Mouse (Mus musculus) gastrocnemius, postnatal 36 days (tissue): ENCODE data around the gene Il11ra1. TPM values are rescaled to one million over a fixed set of nuclear protein-coding genes. Genes with fewer than 3 reads are reported as not detected.
A peak's percentile ranks its signal among the peaks of the same experiment; 100 is the strongest.
"Not testable (repeated sequence)": the region's sequence is repeated elsewhere in the genome, so short reads cannot be mapped to it uniquely, and the experiment has no call there.

Experiments
- DNase-seq, 2 experiments: peaks; one replicate each; pipeline ENCODE4 v3.0.0; 2022
- intact Hi-C: fragments of 180-260 bp; cut with DNase I; formaldehyde crosslinking; loops from one replicate; pipeline ENCODE4 v1.15.1; 2025
- total RNA-seq, 2 experiments: library from RNA; stranded (reverse); gene quantifications; 2 replicates each; pipeline ENCODE4 v1.2.3; 2021

The Il11ra1 gene
- total RNA-seq, 2 experiments from 2014 or later, result 30.8 to 41.2 TPM

DNA sequence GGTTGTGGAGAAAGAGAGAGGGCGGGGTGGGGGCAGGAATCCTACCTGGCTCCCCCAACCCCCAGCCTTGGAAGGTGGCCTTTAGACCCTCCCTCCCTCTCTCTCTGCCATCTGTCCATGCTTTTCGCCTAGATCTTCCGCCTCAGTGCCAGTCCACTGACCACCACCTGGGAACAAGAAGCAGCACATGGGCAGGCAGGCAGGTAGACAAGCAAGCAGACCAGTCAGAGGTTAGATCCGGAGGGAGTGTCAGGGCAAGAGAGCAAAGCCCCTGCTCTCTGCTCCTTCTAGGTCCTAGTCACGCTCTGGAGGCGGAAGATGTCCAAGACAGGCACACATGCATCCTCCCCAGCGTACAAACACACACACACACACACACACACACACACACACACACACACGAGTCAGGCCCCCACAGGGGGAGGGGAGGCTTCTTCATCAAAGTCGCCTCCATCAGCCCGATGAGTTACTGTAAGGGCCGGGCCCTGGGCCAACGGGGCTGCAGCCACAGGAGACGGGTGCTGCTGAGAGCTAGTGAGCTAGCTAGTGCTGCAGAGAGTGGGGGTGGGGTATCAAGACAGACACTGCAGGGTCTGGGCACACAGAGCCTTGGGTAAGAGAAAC, 22.7 kb upstream of the Il11ra1 start:
- no peak for DNase-seq

DNA sequence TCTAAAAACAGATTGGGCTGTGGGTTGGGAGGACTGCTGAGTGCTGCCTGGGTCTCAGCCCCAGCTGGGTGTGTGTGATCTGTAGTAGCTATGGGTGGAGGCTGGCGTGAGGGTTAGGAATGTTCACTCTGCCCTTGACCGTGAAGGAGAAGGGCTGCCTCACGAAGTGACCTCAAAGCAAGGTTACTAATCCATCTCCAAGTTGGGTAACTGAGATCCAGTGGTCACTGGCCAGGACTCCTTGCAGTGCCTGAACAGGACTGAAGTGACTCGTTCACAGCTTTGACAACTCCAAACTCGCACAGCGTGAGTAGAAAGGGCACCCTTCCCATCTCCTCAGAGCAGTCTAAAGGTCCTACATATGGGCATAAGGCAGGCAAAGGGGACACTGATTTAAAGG, 20.9 kb upstream of the Il11ra1 start:
- intact Hi-C loops, result no loop called here
- no peak for DNase-seq

More for the DNA sequence above, 22.7 kb upstream of the Il11ra1 start:
- intact Hi-C loops, result no loop called here

DNA sequence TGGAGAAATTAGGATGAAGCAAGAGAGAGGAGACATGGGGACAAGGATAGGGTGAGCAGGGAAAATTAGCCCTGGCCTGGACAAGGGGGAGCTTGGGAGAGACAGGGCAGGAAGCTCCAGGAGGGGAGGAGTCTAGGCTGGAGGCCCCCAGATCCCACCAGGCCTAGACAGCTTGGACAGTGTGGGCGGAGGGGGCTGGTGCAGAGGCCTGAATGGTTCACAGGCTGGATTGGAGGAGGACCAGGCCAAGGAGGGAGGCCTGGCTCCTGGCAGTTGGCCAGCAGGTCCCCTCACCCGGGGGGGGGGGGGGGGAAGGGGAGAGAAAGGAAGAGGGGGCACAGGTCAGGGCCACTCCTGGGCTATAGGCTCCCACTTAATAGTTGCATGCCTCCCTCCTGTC, 20.5 kb upstream of the Il11ra1 start:
- intact Hi-C loops, result no loop called here
- no peak for DNase-seq

DNA sequence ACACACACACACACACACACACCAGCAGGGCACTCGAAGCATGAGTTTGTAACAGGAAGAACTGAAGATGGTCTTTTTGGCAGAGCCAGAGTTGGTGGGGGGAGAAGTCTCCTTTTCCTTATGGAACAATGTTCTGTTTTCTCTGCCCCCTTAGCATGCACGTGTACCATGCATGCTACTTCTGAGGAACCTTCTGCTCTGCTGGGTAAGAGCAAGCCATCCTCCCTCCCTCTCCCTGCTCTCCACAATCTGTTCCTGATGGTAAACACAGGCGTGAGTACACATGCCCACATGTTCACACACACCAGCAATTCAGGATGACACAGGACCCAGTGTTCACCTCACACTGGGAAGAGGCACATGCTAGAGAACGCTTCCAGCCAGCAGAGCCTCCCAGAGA, 18.6 kb upstream of the Il11ra1 start:
- intact Hi-C loops, result no loop called here
- DNase-seq, result no peak

DNA sequence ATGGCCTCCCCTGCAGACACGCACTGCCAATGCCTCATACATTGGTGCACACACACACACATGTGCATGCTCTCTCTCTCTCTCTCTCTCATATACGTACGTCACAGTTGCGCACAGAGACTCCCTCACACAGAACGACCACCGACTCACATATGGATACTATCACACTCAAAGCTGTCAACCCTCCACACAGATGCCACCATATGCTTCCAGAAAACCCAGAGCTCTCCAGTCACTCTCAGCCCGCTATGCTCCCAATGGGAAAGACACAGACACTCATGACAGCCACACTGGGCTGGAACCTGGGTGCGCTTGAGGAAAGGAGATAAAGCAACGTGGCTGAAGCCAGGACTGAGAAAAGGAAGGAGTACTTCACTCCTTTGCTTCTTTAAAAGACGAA, 17.8 kb upstream of the Il11ra1 start:
- intact Hi-C loops, result no loop called here
- DNase-seq, result no peak

DNA sequence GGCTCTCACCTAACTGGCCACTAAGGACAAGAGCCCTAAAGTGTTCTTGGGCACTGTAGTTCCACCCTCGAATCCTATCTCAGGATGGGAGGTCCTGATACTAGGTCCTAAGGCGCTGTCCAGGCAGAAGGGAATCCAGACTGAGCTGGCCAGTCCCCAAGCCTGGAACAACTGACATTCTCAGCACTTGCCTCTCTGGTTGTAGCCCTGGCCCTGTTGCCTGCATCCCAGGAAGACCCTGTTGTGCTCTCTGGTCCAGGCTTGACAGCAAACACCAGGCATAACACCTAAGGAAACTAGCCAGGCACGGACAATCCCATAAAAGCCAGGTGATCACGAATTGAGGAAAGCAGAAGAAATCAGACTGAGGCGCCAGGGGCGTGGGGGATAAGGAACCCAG, 17.0 kb upstream of the Il11ra1 start:
- DNase-seq, result no peak
- intact Hi-C loops, result no loop called here

DNA sequence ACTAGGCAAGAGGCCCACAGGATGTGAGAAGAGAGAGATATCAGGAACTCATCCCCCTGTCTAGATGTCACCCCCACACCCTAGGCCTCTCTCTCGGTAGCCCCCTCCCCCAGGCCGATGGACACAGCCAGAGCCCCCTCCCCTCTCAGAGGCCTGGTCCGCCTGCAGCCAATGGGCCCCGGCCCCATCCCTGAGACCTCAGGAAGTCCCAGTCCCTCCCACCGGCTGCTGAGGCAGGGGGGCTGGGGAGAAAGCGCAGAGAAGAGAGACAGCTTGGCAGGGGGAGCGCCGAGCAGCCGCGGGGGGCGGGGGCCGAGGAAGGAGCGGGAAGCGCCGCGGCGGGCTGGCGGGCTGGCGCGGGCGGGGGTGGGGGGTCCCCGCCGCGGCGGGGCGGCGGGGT, 16.5 kb upstream of the Il11ra1 start:
- intact Hi-C loops, DNase-seq: not testable (repeated sequence)

DNA sequence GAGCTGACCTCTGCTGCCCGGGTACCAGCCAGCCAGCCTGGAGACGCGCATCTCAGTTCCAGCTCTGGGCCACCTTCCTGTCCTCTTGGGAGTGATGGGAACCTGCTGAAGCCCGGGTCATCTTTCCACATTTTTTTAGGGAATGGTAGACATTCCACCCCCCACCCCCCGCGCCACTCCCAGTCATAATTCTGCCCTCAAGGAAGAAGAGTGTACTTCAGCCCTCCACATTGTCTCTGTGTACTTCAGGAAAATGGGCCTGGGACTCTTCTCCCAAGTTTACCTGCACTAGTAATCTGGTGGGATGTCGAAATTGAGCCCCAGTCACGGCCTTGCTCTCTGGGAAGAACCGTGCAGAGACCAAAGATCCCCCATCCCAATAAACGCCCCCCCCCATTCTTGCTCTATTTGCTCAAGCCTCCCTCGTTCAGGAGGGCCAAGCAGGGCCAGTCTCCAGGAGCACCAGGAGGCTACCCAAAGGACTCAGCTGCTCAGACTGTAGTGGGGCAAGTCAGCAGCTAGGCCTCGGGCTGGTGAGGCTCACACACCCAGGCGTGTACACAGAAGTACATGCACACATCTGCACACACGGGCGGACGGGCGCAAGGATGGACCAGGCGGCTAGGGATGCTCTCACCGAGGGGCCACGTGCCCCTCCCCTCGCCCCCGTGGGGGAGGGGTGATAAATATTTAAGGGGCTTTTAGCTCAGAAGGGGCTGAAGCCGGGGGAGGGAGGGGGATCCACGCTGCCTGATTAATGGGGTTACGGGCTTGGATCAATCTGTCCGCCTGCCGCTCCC, 15.5 kb upstream of the Il11ra1 start:
- intact Hi-C loops, result not testable (repeated sequence)

DNA sequence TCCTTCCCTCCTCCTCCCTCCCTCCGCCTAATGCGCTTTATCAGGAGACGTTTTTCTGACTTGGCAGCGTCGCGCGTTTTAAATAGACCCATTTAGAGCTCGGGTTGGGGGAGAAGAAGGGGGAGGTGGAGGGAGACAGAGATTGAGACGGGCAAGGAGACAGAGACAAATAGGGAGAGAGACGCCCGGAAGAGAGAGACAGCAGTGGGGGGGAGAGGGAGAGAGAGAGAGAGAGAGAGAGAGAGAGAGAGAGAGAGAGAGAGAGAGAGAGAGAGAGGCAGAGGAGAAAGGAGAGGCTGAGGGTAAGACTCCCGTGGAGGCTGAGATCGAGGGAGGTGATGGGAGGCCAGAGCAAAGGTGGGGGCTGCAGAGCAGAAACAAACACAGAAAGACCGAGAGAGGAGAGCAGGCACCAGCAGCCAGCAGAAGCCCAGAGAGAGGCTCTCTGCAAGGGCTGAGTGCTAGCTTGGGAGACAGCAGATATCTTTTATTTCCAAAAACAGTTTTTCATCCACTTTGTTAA, 14.8 kb upstream of the Il11ra1 start:
- intact Hi-C loops, DNase-seq: not testable (repeated sequence)

More for the DNA sequence above, 15.5 kb upstream of the Il11ra1 start:
- DNase-seq, result not testable (repeated sequence)

DNA sequence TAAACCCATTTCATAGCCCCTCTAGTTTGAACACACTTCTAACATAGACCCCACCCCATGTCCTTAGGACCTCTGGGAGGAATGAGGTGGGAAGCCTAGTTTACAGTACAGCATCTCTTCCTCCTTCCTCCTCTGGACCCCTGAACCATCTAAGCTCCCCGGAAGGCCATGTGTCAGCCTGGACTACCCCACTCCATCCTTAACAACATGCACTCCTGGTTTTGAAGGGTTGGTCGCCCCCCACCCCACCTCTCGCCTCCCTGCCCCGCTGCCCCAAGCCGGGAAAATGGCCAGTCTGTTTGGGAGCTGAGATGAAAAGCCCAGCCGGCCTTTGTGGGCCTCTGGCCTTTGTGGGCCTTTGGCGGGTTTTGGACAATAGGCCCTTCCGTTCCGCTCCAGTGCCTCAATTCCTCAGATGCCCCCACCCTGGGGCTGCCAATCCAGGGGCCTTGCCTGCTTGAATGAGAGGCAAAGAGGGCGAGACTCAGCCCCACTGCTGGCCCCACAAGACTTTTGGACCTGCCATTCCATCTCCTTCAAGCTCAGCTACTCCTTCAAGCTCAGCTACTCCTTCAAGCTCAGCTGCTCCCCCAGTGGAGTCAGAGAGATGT, 13.8 kb upstream of the Il11ra1 start:
- intact Hi-C loops, result not testable (repeated sequence)

DNA sequence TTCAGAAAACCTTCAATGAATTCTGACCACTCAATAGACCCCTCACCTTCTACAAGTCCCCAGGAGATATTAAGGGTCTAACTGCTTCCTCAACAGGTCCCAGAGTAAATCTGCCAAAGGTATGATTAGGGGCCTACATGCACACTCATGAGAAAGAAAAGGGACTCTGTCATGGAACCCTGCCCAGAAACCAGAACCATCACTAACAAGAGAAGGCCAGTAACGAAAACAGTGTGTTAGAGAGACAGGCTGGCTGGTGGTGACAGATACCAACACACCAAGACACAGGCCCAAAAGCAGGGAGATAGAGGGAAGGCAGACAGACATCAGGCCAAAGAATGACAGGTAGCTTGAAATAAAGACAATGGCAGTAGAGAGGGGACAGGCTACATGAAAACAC, 11.2 kb upstream of the Il11ra1 start:
- intact Hi-C loops, DNase-seq: not testable (repeated sequence)

More for the DNA sequence above, 13.8 kb upstream of the Il11ra1 start:
- not testable (repeated sequence) for DNase-seq

DNA sequence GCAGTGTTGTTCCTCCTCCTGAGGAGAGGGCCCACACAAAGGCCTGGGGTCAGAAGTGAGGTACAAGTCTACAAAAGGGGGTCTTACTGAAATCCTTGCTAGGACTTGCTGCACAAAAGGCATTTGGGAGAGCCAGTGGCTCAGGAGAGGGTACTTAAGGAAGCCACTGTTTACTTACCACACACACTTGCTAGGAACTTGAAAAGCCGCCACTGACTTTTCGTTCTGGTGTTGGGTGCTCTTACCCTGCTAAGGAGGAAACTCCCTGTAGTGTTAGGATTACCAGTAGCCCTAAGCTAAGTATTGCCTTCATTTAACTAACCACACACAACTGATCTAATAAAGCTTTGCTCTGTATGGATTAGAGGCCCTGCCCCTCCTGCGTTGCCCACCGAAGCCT, 9.8 kb upstream of the Il11ra1 start:
- DNase-seq, intact Hi-C loops: not testable (repeated sequence)

DNA sequence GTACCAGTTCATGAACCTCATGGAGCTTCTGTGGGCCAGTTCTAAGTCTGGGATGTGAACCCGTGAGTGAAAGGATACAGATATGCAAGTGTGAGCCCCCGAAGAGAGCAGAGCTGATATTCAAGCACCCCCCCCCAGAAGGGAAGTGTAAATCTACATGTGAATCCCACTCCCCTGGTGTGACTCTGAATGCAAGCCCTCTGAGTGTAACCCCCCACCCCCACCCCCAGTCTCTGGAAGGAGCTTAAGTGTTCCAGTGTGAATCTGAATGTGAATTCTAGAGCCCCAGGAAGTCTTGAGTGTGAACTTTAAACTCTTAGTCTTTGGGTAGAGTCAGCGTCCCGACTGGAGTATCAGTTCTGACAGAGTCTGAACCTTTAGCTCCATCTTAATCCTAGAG, 6.3 kb upstream of the Il11ra1 start:
- intact Hi-C loops, DNase-seq: not testable (repeated sequence)

DNA sequence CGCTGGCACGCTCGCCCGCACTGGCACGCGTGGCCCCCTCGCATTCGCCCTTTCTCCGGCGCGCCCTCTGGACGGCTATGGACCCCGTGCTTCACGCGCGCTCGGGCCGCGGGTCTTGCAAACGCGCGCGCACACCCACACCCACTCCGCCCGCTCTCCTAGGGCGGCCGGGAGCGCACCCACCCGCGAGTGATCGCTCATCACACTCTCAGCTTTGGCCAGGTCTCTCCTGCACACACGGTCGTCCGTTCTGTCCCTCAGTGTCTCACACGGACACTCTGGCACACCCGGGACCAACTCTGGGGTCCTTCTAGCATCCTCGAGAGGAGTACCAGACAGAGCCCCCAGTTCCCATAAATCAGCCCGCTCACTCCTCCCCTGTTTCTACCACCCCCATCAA, 4.0 kb upstream of the Il11ra1 start:
- intact Hi-C loops, DNase-seq: not testable (repeated sequence)

DNA sequence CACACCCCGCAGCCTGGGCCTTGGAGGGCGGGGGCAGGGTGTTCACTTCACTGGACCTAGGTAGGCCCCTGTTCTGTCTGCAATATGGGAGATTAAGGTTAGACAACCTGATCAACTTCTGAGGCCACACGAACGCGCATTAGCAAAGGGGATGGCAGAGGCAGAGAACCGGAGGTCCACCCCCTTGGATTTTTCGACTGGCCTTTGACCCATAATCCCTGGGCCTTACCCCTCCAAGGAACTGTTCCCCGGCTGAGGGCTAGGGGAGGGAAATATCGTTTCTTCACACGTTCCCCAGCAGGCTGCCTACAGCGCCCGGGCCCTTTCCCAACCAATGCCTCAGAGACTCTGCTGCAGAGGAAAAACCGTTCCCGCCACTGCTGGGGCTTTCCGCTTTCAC, 3.3 kb upstream of the Il11ra1 start:
- DNase-seq, intact Hi-C loops: not testable (repeated sequence)

DNA sequence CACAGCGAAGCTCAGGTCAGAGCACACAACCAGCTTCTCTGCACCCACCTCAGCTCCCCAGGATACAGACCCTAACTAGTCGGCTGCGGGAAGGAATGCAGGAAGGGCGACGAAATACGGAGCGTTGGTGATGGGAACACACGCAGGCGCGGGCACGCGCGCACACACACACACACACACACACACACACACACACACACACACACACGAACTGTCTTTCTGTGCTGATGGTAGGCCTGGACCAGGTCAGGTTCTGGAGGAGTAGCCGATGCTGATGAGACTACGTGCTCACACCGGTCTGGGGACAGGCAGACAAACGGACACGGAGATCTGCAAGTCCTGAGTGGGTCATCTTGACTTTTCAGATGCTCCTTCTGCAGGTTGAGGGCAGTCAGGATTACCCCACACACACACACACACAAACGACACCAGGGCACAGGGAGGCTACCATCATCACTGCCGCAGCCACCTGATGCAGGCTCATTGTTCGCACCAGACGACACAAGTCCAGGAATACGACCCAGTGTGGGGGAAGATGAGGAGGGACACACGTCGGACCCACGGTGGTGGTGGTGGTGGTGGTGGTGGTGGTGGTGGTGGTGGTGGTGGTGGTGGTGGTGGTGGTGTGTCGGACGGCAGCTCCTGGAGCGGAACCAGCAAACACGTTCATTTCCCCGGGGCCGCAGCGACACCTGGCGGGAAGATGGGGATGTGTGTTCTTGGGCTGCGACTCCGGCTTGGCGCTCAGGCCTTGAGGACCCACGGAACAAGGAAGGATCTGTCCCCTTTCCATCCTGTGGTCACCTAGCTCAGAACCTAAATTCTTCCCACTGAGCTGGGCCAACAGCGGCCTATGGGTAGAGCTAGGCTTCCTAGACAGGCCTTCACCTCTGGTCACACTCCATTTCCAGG, 2.6 kb upstream of the Il11ra1 start, which contains the start of gene Cntfr:
TSS of gene Cntfr (minus strand) at position 160 of the 912 bp plus-strand sequence.
- intact Hi-C loops, result not testable (repeated sequence)
- DNase-seq, result peak; percentile 82 to 85

DNA sequence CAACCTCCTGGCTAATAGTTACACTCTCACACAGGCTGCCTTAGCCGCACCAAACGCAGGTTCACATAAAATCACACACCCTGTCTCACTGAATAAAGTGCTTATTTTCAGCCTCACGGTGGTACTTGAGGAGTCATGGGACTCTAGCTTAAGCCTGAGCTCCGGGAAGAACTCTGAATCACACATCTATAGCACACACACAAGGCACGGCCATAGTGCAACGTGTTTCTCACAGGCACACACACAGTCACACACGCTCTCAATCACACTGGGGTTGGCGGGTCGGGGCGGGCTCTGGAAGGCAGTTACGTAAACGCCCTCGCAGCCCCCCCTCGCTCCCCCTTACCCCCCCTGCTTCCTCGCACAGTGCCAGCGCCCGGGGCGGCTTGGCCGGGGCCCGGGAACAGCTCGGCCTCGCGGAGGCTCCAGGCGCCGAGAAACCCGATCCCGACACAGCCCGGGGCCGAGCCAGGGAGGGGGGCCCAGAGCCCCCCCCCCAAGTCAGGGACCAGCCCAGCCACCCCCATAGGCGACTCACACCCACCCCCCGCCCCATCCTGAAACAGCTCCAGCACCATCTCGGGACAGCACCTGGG, 1.3 kb upstream of the Il11ra1 start:
- intact Hi-C loops, result not testable (repeated sequence)
- peak; percentile 56 to 79 for DNase-seq

DNA sequence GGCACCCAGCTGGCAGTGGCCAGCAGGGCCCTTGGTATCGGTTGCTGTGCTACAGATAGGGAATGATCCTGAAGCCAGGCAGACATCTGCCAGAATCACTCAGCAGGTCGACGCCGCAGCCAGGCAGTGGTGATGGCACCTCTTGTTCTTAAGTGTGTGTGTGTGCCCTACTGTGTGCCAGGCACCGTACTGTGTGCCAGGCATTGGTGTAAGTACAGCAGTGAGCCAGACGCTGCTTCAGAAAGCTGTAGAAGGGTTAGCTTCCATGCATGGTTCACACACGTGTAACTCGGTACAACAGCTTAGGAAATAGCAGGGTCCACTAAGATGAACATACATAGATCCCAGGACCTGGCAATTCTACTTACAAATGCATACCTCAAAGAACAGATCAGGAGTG, 435 bp downstream of the Il11ra1 start:
- intact Hi-C loops, DNase-seq: not testable (repeated sequence)

DNA sequence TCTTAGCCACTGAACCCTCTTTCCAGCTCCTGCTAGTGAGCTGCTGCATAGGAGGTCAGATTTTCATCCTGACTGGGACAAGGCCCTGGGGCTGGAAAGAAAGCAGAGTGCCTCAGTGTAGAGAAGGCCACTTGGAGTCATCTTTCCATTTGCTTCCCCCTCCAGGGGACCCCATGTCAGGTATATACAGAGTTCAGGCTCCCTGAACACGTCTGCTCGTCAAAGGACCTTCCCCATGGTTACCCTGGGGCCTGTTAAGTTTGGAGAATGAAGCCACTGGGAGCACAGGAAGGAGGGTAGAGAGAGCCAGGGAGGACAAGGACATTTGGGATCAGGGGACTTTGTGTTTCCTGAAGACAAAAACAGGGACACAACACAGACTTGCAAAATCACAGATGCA, 2.4 kb downstream of the Il11ra1 start:
- intact Hi-C loops, DNase-seq: not testable (repeated sequence)

DNA sequence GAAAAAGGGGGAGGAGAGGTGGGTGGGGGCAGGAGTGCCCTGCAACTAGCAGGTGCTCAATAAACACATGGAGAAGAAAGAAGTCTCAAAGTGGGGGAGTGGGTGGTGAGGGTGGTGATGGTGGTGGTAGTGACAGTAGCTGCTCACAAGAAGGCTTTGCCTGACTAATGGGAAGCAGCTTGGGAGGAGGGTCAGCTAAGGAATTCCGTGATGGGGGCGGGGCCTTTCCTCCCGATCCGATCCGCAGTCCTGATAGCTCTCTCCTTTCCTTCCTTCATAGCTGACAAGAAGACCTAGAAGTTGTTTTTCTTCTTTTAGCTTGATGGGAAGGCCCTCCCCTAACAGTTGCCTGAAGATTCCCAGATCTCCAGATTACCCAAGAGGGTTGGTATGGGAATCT, 4.9 kb downstream of the Il11ra1 start:
- DNase-seq, result no peak
- intact Hi-C loops, result loop anchor here (5.0 kb wide), 4 partner anchors 47 to 182 kb away; no protein-coding TSS in a partner anchor
